Mouse (Mus musculus): Measurements from ENCODE around the gene Apex2.
"Not testable (repeated sequence)": the region's sequence is repeated elsewhere in the genome, so short reads cannot be mapped to it uniquely, and the experiment has no call there.

Apex2 gene

GRCm38 (mm10) chrX:150510631-150511030, 79.0 kb downstream of the Apex2 start:
- intact Hi-C loops (cut with DNase I), result loop anchor here (5.0 kb wide), 1 partner anchor 152 kb away; no protein-coding TSS in a partner anchor

GRCm38 (mm10) chrX:150508696-150509095, 81.0 kb downstream of the Apex2 start:
- intact Hi-C loops (cut with DNase I), result loop anchor here (10.0 kb wide), 1 partner anchor 446 kb away; no protein-coding TSS in a partner anchor

DNA sequence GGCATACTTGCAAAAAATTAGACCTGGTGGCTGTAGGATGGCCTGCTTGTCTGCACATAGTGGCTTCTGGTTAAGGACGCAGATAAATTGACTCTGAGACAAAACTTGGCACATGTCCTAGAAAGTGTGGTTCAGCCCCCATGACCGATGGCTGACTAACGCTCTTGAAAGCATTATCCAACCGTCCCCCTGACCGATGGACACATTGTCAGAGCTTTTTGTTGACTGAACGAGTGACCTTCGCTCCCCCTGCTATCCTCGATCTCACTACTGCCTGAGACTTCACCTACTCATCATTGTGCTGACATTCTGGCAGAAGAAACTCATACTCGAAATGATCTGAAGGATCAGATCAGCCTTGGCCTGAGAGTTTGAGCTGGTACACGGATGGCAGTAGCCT, 101.9 kb downstream of the Apex2 start:
- intact Hi-C loops (cut with DNase I), result not testable (repeated sequence)

DNA sequence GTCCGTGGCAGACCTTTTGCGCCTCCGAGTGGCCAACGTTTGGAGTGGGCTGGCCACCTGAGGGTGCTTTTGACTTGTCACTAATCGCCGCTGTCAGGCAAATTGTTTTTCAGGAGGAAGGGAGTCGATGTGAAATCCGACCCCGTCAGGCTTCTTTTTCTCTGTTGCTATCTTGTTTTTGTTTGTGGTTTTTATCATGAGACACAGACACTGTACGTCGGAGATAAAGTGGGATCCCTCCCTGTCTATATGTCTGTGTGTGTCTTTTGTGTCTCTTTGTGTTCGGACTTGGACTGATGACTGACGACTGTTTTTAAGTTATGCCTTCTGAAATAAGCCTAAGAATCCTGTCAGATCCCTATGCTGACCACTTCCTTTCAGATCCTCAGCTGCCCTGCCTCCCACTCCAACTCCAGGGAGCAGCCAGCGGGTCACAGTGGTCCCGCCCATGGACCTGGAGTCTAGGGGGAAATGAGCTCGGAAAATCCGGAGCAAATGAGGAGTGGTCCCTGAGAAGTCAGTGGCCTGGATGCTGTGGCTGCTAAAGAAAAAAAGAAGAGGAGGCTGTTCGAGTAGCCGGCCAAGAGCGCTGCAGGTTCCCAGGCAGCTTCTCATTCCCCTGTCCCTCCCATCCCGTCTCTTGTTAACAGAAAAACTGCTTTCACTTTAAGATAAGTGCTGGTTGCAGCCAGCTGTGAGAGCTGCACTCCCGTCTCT, 103.2 kb downstream of the Apex2 start:
- intact Hi-C loops (cut with DNase I), result not testable (repeated sequence)

DNA sequence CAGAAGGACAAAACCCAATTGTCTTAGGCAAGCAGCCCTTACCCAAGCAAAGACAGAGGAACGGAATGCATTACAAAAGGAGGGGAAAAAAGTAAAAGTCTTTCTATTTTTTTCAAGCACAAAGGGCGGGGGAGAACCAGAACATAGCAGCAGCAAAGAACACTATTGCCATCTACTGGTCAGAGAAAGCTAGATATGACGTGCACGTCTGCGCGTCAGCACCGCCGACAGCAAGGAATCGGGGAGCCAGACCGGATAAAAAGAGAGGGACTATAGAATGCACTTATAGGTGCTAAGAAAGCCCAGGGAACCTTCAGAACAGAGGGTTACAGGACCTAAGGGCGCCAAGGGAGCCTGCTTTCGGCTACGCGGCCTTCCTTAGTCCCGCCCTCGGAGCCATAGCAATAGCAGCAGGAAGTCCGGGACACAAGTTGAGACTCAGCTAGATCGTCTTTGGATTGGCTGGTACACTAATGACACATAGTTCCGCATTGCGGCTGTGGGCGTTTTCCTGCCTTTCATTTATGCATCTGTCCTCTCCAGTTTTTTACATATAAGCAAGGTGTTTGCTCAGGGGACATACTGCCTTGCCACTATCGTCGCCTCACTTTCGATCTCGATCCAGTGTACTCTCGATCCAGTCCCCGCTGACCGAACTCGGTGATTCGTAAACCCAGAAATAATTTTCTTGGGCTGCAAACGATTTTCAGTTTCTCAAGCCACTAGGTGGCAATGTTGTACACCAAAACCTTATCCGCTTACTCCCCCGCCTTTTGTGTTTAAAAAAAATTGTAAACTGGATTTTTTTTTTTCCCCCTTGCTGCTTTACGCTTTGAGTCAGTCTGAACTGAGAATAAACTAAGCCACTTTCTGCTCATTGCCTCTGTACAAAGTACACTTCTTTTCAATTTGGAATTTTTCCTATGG, 111.6 kb downstream of the Apex2 start:
- intact Hi-C loops (cut with DNase I), result loop anchor here (1.0 kb wide), 1 partner anchor 19 kb away; the partner anchor contains the start of gene Tmem29

- intact Hi-C loops (cut with DNase I), result no loop called here
These were observed 118.3 kb downstream of the Apex2 start for GRCm38 (mm10) chrX:150471416-150471815.

Small RNA genes within 50 kb of the gene (microRNA-seq; reads per million reads assigned to microRNA genes)
- gene Mir3620, result 0 reads per million in 2 experiments

Data from adrenal gland (tissue).